Mouse (Mus musculus) CD4-positive, CD25-positive, alpha-beta regulatory T cell, adult 9 weeks (primary cell): ENCODE measurements around the gene Hist1h1e. TPM values are rescaled to one million over a fixed set of nuclear protein-coding genes. Genes with fewer than 3 reads are reported as not detected.

Experiments
- polyA plus RNA-seq: library from polyadenylated mRNA; unstranded; fragments of 100-300 nt; shearing (Covaris generic); gene quantifications from one replicate; pipeline ENCODE4 v1.2.1, GENCODE M21; 2017

Gene Hist1h1e
- 6.7 TPM for polyA plus RNA-seq

GRCm38 (mm10) chr13:23622175-23622671, at the start of gene Hist1h1e:
TSS of gene Hist1h1e (minus strand) at chr13:23622558.

GRCm38 (mm10) chr13:23620733-23621531, 1.4 kb downstream of the Hist1h1e start, which contains the start of gene Hist1h2be:
TSS of gene Hist1h2be (minus strand) at chr13:23621124.

GRCm38 (mm10) chr13:23581408-23582218, 40.7 kb downstream of the Hist1h1e start, which contains the start of gene Hist1h4d:
TSS of gene Hist1h4d (plus strand) at chr13:23581598.

GRCm38 (mm10) chr13:23575271-23575851, 47.0 kb downstream of the Hist1h1e start, which contains the start of gene Hist1h3d:
TSS of gene Hist1h3d (plus strand) at chr13:23575763.

GRCm38 (mm10) chr13:23573898-23574524, 48.3 kb downstream of the Hist1h1e start, which contains the start of the genes Hist1h2bf and Hist1h2ad:
TSS of gene Hist1h2bf (minus strand) at chr13:23574196.
TSS of gene Hist1h2ad (plus strand) at chr13:23574381.

GRCm38 (mm10) chr13:23571022-23571503, 51.3 kb downstream of the Hist1h1e start, which contains the start of the genes Hist1h2ae and Hist1h2bg:
TSS of gene Hist1h2ae (minus strand) at chr13:23571220.
TSS of gene Hist1h2bg (plus strand) at chr13:23571396.

Other genes starting within 250 kb of the Hist1h1e start
- gene Abt1, start 198.7 kb downstream of the Hist1h1e start, polyA plus RNA-seq = 12.6 TPM
- not detected for gene Btn1a1, start 156.7 kb downstream of the Hist1h1e start, polyA plus RNA-seq
- not detected for gene Btn2a2, start 133.7 kb downstream of the Hist1h1e start, polyA plus RNA-seq
- 5.4 TPM for gene Hist1h4h, start 91.5 kb downstream of the Hist1h1e start, polyA plus RNA-seq
- not detected for gene Hist1h2af, start 88.7 kb downstream of the Hist1h1e start, polyA plus RNA-seq
- gene Hist1h3g, start 87.1 kb downstream of the Hist1h1e start, polyA plus RNA-seq = not detected
- gene Hist1h2bh, start 79.2 kb downstream of the Hist1h1e start, polyA plus RNA-seq = 0.53 TPM
- gene Hist1h3f, start 78.5 kb downstream of the Hist1h1e start, polyA plus RNA-seq = 0.29 TPM
- gene Hist1h4f, start 70.9 kb downstream of the Hist1h1e start, polyA plus RNA-seq = 1.1 TPM
- 0.20 TPM for gene Hist1h1d, start 69.3 kb downstream of the Hist1h1e start, polyA plus RNA-seq
- gene Hist1h3e, start 60.2 kb downstream of the Hist1h1e start, polyA plus RNA-seq = 0.83 TPM
- gene Hist1h2ae, start 51.3 kb downstream of the Hist1h1e start, polyA plus RNA-seq = 0.97 TPM
- 2.8 TPM for gene Hist1h2bg, start 51.2 kb downstream of the Hist1h1e start, polyA plus RNA-seq
- gene Hist1h2bf, start 48.4 kb downstream of the Hist1h1e start, polyA plus RNA-seq = not detected
- gene Hist1h2ad, start 48.2 kb downstream of the Hist1h1e start, polyA plus RNA-seq = not detected
- gene Hist1h3d, start 46.8 kb downstream of the Hist1h1e start, polyA plus RNA-seq = not detected
- gene Hist1h4d, start 41.0 kb downstream of the Hist1h1e start, polyA plus RNA-seq = 36.0 TPM
- gene Hist1h2be, start 1.4 kb downstream of the Hist1h1e start, polyA plus RNA-seq = 2.7 TPM
- 0.36 TPM for gene Hist1h2ac, start 61.4 kb upstream of the Hist1h1e start, polyA plus RNA-seq
- 6.1 TPM for gene Hist1h2bc, start 61.6 kb upstream of the Hist1h1e start, polyA plus RNA-seq
- gene Hist1h1t, start 73.3 kb upstream of the Hist1h1e start, polyA plus RNA-seq = not detected
- 3.7 TPM for gene Hist1h4c, start 75.9 kb upstream of the Hist1h1e start, polyA plus RNA-seq
- 0.92 TPM for gene Hfe, start 88.3 kb upstream of the Hist1h1e start, polyA plus RNA-seq
- gene Hist1h1c, start 116.2 kb upstream of the Hist1h1e start, polyA plus RNA-seq = 11.3 TPM
- gene Hist1h3c, start 123.0 kb upstream of the Hist1h1e start, polyA plus RNA-seq = not detected
- gene Hist1h2bb, start 124.2 kb upstream of the Hist1h1e start, polyA plus RNA-seq = 0.86 TPM
- gene Hist1h2ab, start 128.6 kb upstream of the Hist1h1e start, polyA plus RNA-seq = not detected
- gene Hist1h3b, start 129.7 kb upstream of the Hist1h1e start, polyA plus RNA-seq = 0.67 TPM
- gene Hist1h4b, start 134.5 kb upstream of the Hist1h1e start, polyA plus RNA-seq = 9.6 TPM
- gene Hist1h4a, start 138.7 kb upstream of the Hist1h1e start, polyA plus RNA-seq = not detected
- gene Hist1h3a, start 139.8 kb upstream of the Hist1h1e start, polyA plus RNA-seq = 1.6 TPM
- gene Hist1h1a, start 141.1 kb upstream of the Hist1h1e start, polyA plus RNA-seq = 1.3 TPM
- not detected for gene Trim38, start 147.4 kb upstream of the Hist1h1e start, polyA plus RNA-seq
- gene Slc17a2, start 184.4 kb upstream of the Hist1h1e start, polyA plus RNA-seq = not detected
- not detected for gene Slc17a3, start 216.9 kb upstream of the Hist1h1e start, polyA plus RNA-seq
- gene Slc17a1, start 245.2 kb upstream of the Hist1h1e start, polyA plus RNA-seq = not detected